Mouse (Mus musculus) heart, embryonic 16.5 days (tissue): ENCODE measurements around the gene Dda1. TPM values are rescaled to one million over a fixed set of nuclear protein-coding genes. Genes with fewer than 3 reads are reported as not detected.
"Not testable (repeated sequence)": the region's sequence is repeated elsewhere in the genome, so short reads cannot be mapped to it uniquely, and the experiment has no call there.

Source experiments
- ATAC-seq: fragments of 200-750 bp; cut with Nextera tagmentation; replicated peaks from 2 replicates; pipeline ENCODE4 v1.8.0; 2017; ENCODE audit warnings: moderate number of reproducible peaks; ENCODE audit not compliant: insufficient read depth, low FRiP score; ENCODE audit errors: extremely low read depth
- H3K27ac ChIP-seq: fragments of 300-500 bp; sonication (generic); 2 replicates; pipeline ENCODE4 v1.5.1; 2014; ENCODE audit warnings: mild to moderate bottlenecking, low read length, control low read depth, moderate library complexity
- H3K27me3 ChIP-seq: fragments of 300-500 bp; sonication (generic); 2 replicates; pipeline ENCODE4 v1.6.1; 2014; ENCODE audit warnings: low read length, mixed read lengths; ENCODE audit not compliant: control insufficient read depth, insufficient read depth
- H3K36me3 ChIP-seq: fragments of 300-500 bp; sonication (generic); 2 replicates; pipeline ENCODE4 v1.6.1; 2014; ENCODE audit not compliant: control insufficient read depth, insufficient read depth
- H3K4me1 ChIP-seq: fragments of 300-500 bp; sonication (generic); 2 replicates; pipeline ENCODE4 v1.6.1; 2014; ENCODE audit warnings: low read length, mixed read lengths; ENCODE audit not compliant: control insufficient read depth, insufficient read depth
- H3K4me2 ChIP-seq: fragments of 300-500 bp; sonication (generic); 2 replicates; pipeline ENCODE4 v1.6.1; 2014; ENCODE audit warnings: low read depth, mild to moderate bottlenecking, control low read depth, low read length
- H3K4me3 ChIP-seq: fragments of 300-500 bp; sonication (generic); 2 replicates; pipeline ENCODE4 v1.5.1; 2014; ENCODE audit warnings: mild to moderate bottlenecking, control low read depth, low read length
- H3K9ac ChIP-seq: fragments of 300-500 bp; sonication (generic); 2 replicates; pipeline ENCODE4 v1.6.1; 2014; ENCODE audit warnings: low read length, control low read depth
- H3K9me3 ChIP-seq: fragments of 300-500 bp; sonication (generic); replicated peaks from 2 replicates; pipeline ENCODE4 v1.6.1; 2016; ENCODE audit warnings: low read length; ENCODE audit not compliant: control insufficient read depth
- WGBS: fragments of 180-500 bp; shearing (Covaris S2); extraction: QIAGEN DNeasy Blood & Tissue Kit; methylation state at CpG from one replicate; pipeline ENCODE4 v1.1.7; 2014; 5-methylcytosine and 5-hydroxymethylcytosine counted together
- polyA plus RNA-seq: library from polyadenylated mRNA; unstranded; fragments of >200 nt; fragmentation: Nextera tagmentation; extraction: Ambion mirVana; gene quantifications from 2 replicates; pipeline ENCODE4 v1.2.1, GENCODE M21; 2015

Dda1 gene
- 78.2 and 83.7 TPM in 2 replicates for polyA plus RNA-seq

- WGBS = under 1% methylated on average over 46 of the region's 52 CpGs
- Histone ChIP-seq H3K9ac (peak within 1 kb of the TSS; percentile 91), H3K36me3 (peaks cover 4% of the 10 kb centered on the region), H3K27me3 (no peaks in the 10 kb centered on the region), H3K4me1 (peaks cover 24% of the 10 kb centered on the region), H3K27ac (peak within 1 kb of the TSS; percentile 62), H3K4me3 (peak within 1 kb of the TSS; percentile 84), H3K9me3 (no peaks in the 10 kb centered on the region), H3K4me2 (peak within 1 kb of the TSS; percentile 85)
- peak; percentile 87 for ATAC-seq
Measured at GRCm38 (mm10) chr8:71468916-71469315, at the start of gene Dda1. Dda1 (plus strand) TSS chr8:71469199.

DNA sequence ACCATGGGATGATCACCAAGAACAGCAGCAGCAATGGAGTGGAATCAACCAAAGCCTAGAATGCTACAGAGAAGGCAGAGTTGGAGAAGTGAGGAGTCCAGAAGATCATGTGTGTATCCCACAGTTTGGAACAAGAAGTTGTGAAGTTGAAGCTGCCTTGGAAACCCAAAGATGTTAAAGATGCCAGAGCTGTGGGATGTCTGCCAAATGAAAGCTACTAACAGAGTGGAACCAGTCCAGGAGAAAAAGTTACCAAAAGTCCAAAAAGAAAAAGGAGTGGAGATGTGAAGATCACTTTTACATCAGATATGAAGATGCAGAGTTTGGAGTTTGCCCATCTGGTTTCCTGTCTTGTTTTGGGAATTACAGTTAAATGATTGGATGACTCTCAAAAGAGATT lies 46.9 kb upstream of the Dda1 start:
- no peaks in the 10 kb centered on the region for H3K36me3 ChIP-seq
- ATAC-seq = no peak
- H3K4me3 ChIP-seq = no peak overlapping the region
- H3K4me2 ChIP-seq = no peak overlapping the region
- no peak overlapping the region for H3K9ac ChIP-seq
- H3K9me3 ChIP-seq = peaks cover 7% of the 10 kb centered on the region
- H3K27me3 ChIP-seq = no peaks in the 10 kb centered on the region
- H3K27ac ChIP-seq = no peak overlapping the region
- no peaks in the 10 kb centered on the region for H3K4me1 ChIP-seq

DNA sequence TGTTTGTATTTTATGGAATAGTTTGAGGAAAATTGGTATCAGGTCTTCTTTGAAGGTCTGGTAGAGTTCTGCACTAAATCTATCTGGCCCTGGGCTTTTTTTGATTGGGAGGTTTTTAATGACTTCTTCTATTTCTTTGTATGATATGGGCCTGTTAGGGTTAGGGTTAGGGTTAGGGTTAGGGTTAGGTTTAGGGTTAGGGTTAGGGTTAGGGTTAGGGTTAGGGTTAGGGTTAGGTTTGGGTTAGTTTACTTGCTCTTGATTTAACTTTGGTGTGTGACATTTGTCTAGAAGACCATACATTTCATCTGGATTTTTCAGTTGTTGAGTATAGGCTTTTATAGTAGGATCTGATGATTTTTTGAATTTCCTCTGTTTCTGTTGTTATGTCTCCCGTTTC lies 36.1 kb upstream of the Dda1 start:
- H3K36me3 ChIP-seq, H3K4me1 ChIP-seq, H3K4me3 ChIP-seq, H3K27me3 ChIP-seq, H3K9ac ChIP-seq, H3K9me3 ChIP-seq, H3K4me2 ChIP-seq, H3K27ac ChIP-seq, ATAC-seq: not testable (repeated sequence)
- 52% methylated on average over 1 of the region's 1 CpGs for WGBS

- H3K9me3 ChIP-seq = no peaks in the 10 kb centered on the region
- H3K4me2 ChIP-seq = no peak overlapping the region
- 52% methylated on average over 3 of the region's 3 CpGs for WGBS
- H3K27ac ChIP-seq = no peak overlapping the region
- H3K4me3 ChIP-seq = no peak overlapping the region
- ATAC-seq = no peak
- no peaks in the 10 kb centered on the region for H3K36me3 ChIP-seq
- peaks cover 2% of the 10 kb centered on the region; the same call in 1 of the 2 replicates for H3K27me3 ChIP-seq
- H3K9ac ChIP-seq = no peak overlapping the region
- H3K4me1 ChIP-seq = no peaks in the 10 kb centered on the region
Measured at GRCm38 (mm10) chr8:71437041-71437440, 32.0 kb upstream of the Dda1 start.

DNA sequence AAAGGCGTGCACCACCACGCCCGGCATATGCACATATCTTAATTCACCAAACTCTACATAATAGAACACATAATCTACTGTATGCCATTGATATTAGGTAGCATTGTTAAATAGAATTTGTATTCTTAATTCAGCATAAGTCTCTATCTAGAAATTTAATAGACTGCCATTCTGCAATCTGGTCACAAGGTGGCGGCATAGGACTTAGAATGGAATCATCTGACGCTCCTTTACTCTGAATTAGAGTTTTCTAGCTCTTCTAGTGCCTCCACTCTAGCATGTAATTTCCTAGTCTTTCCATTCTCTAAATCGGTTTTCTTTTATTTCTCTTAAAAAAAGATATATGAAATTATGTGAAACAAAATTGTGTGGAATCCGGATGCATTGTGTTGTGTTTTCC lies 27.6 kb upstream of the Dda1 start:
- Histone ChIP-seq H3K9me3 (no peaks in the 10 kb centered on the region), H3K9ac (no peak overlapping the region), H3K4me1 (no peaks in the 10 kb centered on the region), H3K27ac (no peak overlapping the region), H3K36me3 (no peaks in the 10 kb centered on the region), H3K27me3 (peaks cover 6% of the 10 kb centered on the region), H3K4me3 (no peak overlapping the region), H3K4me2 (no peak overlapping the region)
- under 1% methylated on average over 7 of the region's 7 CpGs for WGBS
- no peak for ATAC-seq

GRCm38 (mm10) chr8:71445096-71445495 lies 23.9 kb upstream of the Dda1 start:
- no peak for ATAC-seq
- Histone ChIP-seq H3K9ac (no peak overlapping the region), H3K36me3 (no peaks in the 10 kb centered on the region), H3K4me3 (no peak overlapping the region), H3K4me1 (no peaks in the 10 kb centered on the region), H3K9me3 (no peaks in the 10 kb centered on the region), H3K4me2 (no peak overlapping the region), H3K27me3 (peaks cover 6% of the 10 kb centered on the region), H3K27ac (no peak overlapping the region)
- 66% methylated on average over 7 of the region's 7 CpGs for WGBS

- no peaks in the 10 kb centered on the region for H3K9me3 ChIP-seq
- H3K4me2 ChIP-seq = no peak overlapping the region
- no peak for ATAC-seq
- H3K9ac ChIP-seq = no peak overlapping the region
- no peaks in the 10 kb centered on the region for H3K36me3 ChIP-seq
- no peak overlapping the region for H3K4me3 ChIP-seq
- no peaks in the 10 kb centered on the region for H3K4me1 ChIP-seq
- no peaks in the 10 kb centered on the region for H3K27me3 ChIP-seq
- WGBS = 64% methylated on average over 4 of the region's 4 CpGs
- H3K27ac ChIP-seq = no peak overlapping the region
Measured at GRCm38 (mm10) chr8:71451337-71451736, 17.7 kb upstream of the Dda1 start.

DNA sequence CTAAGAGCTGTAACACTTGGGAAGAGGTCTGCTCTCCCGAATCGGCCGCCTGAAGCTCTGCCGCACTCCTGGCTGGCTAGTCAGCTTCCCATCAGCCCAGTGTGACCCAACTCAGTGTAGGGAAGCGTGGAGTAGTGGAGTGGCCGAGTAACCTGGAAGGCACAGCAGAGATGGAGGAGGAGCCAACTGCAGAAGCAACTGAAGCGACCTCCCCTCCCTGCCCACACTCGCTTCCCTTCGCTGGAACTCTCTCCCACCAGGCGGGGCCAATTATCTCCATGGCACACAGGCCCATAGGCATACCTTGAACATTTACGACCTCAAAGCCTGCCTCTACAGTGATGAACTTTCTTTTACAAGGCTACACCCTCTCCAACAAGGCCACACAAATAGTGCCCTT lies 17.2 kb upstream of the Dda1 start:
- H3K4me2 ChIP-seq = no peak overlapping the region
- H3K27ac ChIP-seq = no peak overlapping the region
- no peak for ATAC-seq
- no peaks in the 10 kb centered on the region for H3K9me3 ChIP-seq
- H3K27me3 ChIP-seq = no peaks in the 10 kb centered on the region
- no peaks in the 10 kb centered on the region for H3K36me3 ChIP-seq
- whole genome bisulfite sequencing = 48% methylated on average over 11 of the region's 11 CpGs
- no peaks in the 10 kb centered on the region for H3K4me1 ChIP-seq
- no peak overlapping the region for H3K4me3 ChIP-seq
- H3K9ac ChIP-seq = no peak overlapping the region

GRCm38 (mm10) chr8:71452669-71453068 lies 16.3 kb upstream of the Dda1 start:
- WGBS = 68% methylated on average over 2 of the region's 2 CpGs
- H3K4me1 ChIP-seq = no peaks in the 10 kb centered on the region
- H3K27ac ChIP-seq = no peak overlapping the region
- 0 out of 2 replicates have a peak, but pooled peaks cover 1% of the 10 kb centered on the region for H3K36me3 ChIP-seq
- no peak for ATAC-seq
- H3K27me3 ChIP-seq = no peaks in the 10 kb centered on the region
- H3K4me2 ChIP-seq = no peak overlapping the region
- no peaks in the 10 kb centered on the region for H3K9me3 ChIP-seq
- H3K9ac ChIP-seq = no peak overlapping the region
- no peak overlapping the region for H3K4me3 ChIP-seq

GRCm38 (mm10) chr8:71454668-71455067 lies 14.3 kb upstream of the Dda1 start:
- Histone ChIP-seq H3K36me3 (peaks cover 9% of the 10 kb centered on the region; the same call in 1 of the 2 replicates), H3K27ac (no peak overlapping the region), H3K9ac (no peak overlapping the region), H3K4me3 (no peak overlapping the region), H3K27me3 (no peaks in the 10 kb centered on the region), H3K9me3 (no peaks in the 10 kb centered on the region), H3K4me2 (no peak overlapping the region), H3K4me1 (no peaks in the 10 kb centered on the region)
- 72% methylated on average over 8 of the region's 8 CpGs for WGBS
- no peak for ATAC-seq
